Mouse (Mus musculus): ENCODE results near the gene Sap30. TPM values are rescaled to one million over a fixed set of nuclear protein-coding genes. Genes with fewer than 3 reads are reported as not detected.

Sap30 gene
- polyA plus RNA-seq, 1 experiment: 12.5 TPM

GRCm38 (mm10) chr8:57473751-57474150, 13.9 kb downstream of the Sap30 start:
- Histone ChIP-seq H3K27ac (ENCODE audit: insufficient read depth, low read length) (no peak overlapping the region), H3K27me3 (ENCODE audit: control insufficient read depth, insufficient read depth, low read length) (no peaks in the 10 kb centered on the region), H3K4me3 (replicated peaks; ENCODE audit: insufficient read depth, low read depth, low read length) (no peak overlapping the region), H3K4me1 (ENCODE audit: control insufficient read depth, insufficient read depth, low read length) (no peaks in the 10 kb centered on the region)
- no peak for DNase-seq
- WGBS: 64% methylated on average over 6 of the region's 6 CpGs
- TF ChIP-seq CTCF (IDR thresholded peaks at IDR 0.05; ENCODE audit: borderline replicate concordance, insufficient read depth, low read depth, low read length): no peak
- TF ChIP-seq POLR2A (IDR thresholded peaks at IDR 0.05; ENCODE audit: borderline replicate concordance, insufficient read depth, low read length): no peak

GRCm38 (mm10) chr8:57470863-57471262, 16.8 kb downstream of the Sap30 start:
- WGBS: 93% methylated on average over 5 of the region's 5 CpGs
- Histone ChIP-seq H3K27ac (ENCODE audit: insufficient read depth, low read length) (no peak overlapping the region), H3K27me3 (ENCODE audit: control insufficient read depth, insufficient read depth, low read length) (no peaks in the 10 kb centered on the region), H3K4me1 (ENCODE audit: control insufficient read depth, insufficient read depth, low read length) (no peaks in the 10 kb centered on the region), H3K4me3 (replicated peaks; ENCODE audit: insufficient read depth, low read depth, low read length) (no peak overlapping the region)
- TF ChIP-seq CTCF (IDR thresholded peaks at IDR 0.05; ENCODE audit: borderline replicate concordance, insufficient read depth, low read depth, low read length) (no peak), POLR2A (IDR thresholded peaks at IDR 0.05; ENCODE audit: borderline replicate concordance, insufficient read depth, low read length) (no peak)
- DNase-seq: no peak

GRCm38 (mm10) chr8:57468624-57469023, 19.0 kb downstream of the Sap30 start:
- WGBS: 24% methylated on average over 5 of the region's 5 CpGs
- H3K4me3 ChIP-seq (replicated peaks; ENCODE audit: insufficient read depth, low read depth, low read length): no peak overlapping the region
- H3K4me1 ChIP-seq (ENCODE audit: control insufficient read depth, insufficient read depth, low read length): no peaks in the 10 kb centered on the region
- H3K27me3 ChIP-seq (ENCODE audit: control insufficient read depth, insufficient read depth, low read length): no peaks in the 10 kb centered on the region
- no peak for TF ChIP-seq POLR2A (IDR thresholded peaks at IDR 0.05; ENCODE audit: borderline replicate concordance, insufficient read depth, low read length)
- TF ChIP-seq CTCF (IDR thresholded peaks at IDR 0.05; ENCODE audit: borderline replicate concordance, insufficient read depth, low read depth, low read length): no peak
- peak in 1 of 2 experiments; percentile 22 for DNase-seq
- H3K27ac ChIP-seq (ENCODE audit: insufficient read depth, low read length): no peak overlapping the region

- TF ChIP-seq POLR2A (IDR thresholded peaks at IDR 0.05; ENCODE audit: borderline replicate concordance, insufficient read depth, low read length) (no peak), CTCF (IDR thresholded peaks at IDR 0.05; ENCODE audit: borderline replicate concordance, insufficient read depth, low read depth, low read length) (no peak)
- no peak for DNase-seq
- no peaks in the 10 kb centered on the region for H3K27me3 ChIP-seq (ENCODE audit: control insufficient read depth, insufficient read depth, low read length)
- WGBS: 88% methylated on average over 3 of the region's 3 CpGs
- no peaks in the 10 kb centered on the region for H3K4me1 ChIP-seq (ENCODE audit: control insufficient read depth, insufficient read depth, low read length)
- no peak overlapping the region for H3K27ac ChIP-seq (ENCODE audit: insufficient read depth, low read length)
- no peak overlapping the region for H3K4me3 ChIP-seq (replicated peaks; ENCODE audit: insufficient read depth, low read depth, low read length)
Observed at GRCm38 (mm10) chr8:57463757-57464156, 23.9 kb downstream of the Sap30 start.

GRCm38 (mm10) chr8:57462839-57463238, 24.8 kb downstream of the Sap30 start:
- TF ChIP-seq POLR2A (IDR thresholded peaks at IDR 0.05; ENCODE audit: borderline replicate concordance, insufficient read depth, low read length): no peak
- no peak for TF ChIP-seq CTCF (IDR thresholded peaks at IDR 0.05; ENCODE audit: borderline replicate concordance, insufficient read depth, low read depth, low read length)
- DNase-seq: no peak
- WGBS: 61% methylated on average over 1 of the region's 1 CpGs
- Histone ChIP-seq H3K27me3 (ENCODE audit: control insufficient read depth, insufficient read depth, low read length) (no peaks in the 10 kb centered on the region), H3K4me3 (replicated peaks; ENCODE audit: insufficient read depth, low read depth, low read length) (no peak overlapping the region), H3K4me1 (ENCODE audit: control insufficient read depth, insufficient read depth, low read length) (no peaks in the 10 kb centered on the region), H3K27ac (ENCODE audit: insufficient read depth, low read length) (no peak overlapping the region)

GRCm38 (mm10) chr8:57457942-57458341, 29.7 kb downstream of the Sap30 start:
- Histone ChIP-seq H3K27me3 (ENCODE audit: control insufficient read depth, insufficient read depth, low read length) (no peaks in the 10 kb centered on the region), H3K4me1 (ENCODE audit: control insufficient read depth, insufficient read depth, low read length) (no peaks in the 10 kb centered on the region), H3K4me3 (replicated peaks; ENCODE audit: insufficient read depth, low read depth, low read length) (no peak overlapping the region), H3K27ac (ENCODE audit: insufficient read depth, low read length) (no peak overlapping the region)
- no peak for TF ChIP-seq POLR2A (IDR thresholded peaks at IDR 0.05; ENCODE audit: borderline replicate concordance, insufficient read depth, low read length)
- no peak for TF ChIP-seq CTCF (IDR thresholded peaks at IDR 0.05; ENCODE audit: borderline replicate concordance, insufficient read depth, low read depth, low read length)
- 85% methylated on average over 3 of the region's 3 CpGs for WGBS
- DNase-seq: no peak

GRCm38 (mm10) chr8:57457152-57457551, 30.5 kb downstream of the Sap30 start:
- H3K4me3 ChIP-seq (replicated peaks; ENCODE audit: insufficient read depth, low read depth, low read length): no peak overlapping the region
- 74% methylated on average over 6 of the region's 6 CpGs for WGBS
- H3K27me3 ChIP-seq (ENCODE audit: control insufficient read depth, insufficient read depth, low read length): no peaks in the 10 kb centered on the region
- no peaks in the 10 kb centered on the region for H3K4me1 ChIP-seq (ENCODE audit: control insufficient read depth, insufficient read depth, low read length)
- TF ChIP-seq POLR2A (IDR thresholded peaks at IDR 0.05; ENCODE audit: borderline replicate concordance, insufficient read depth, low read length): no peak
- no peak for TF ChIP-seq CTCF (IDR thresholded peaks at IDR 0.05; ENCODE audit: borderline replicate concordance, insufficient read depth, low read depth, low read length)
- H3K27ac ChIP-seq (ENCODE audit: insufficient read depth, low read length): no peak overlapping the region
- peak in 1 of 2 experiments; percentile 16 for DNase-seq

- WGBS: 75% methylated on average over 3 of the region's 3 CpGs
Observed at GRCm38 (mm10) chr8:57455765-57456164, 31.9 kb downstream of the Sap30 start, which contains the start of gene Scrg1. TSS of gene Scrg1 (plus strand) at chr8:57455923.

More at GRCm38 (mm10) chr8:57455765-57456164, 31.9 kb downstream of the Sap30 start, which contains the start of gene Scrg1:
- H3K27me3 ChIP-seq (ENCODE audit: control insufficient read depth, insufficient read depth, low read length): no peaks in the 10 kb centered on the region
- DNase-seq: peak in 1 of 2 experiments; percentile 17
- H3K4me1 ChIP-seq (ENCODE audit: control insufficient read depth, insufficient read depth, low read length): no peaks in the 10 kb centered on the region
- TF ChIP-seq POLR2A (IDR thresholded peaks at IDR 0.05; ENCODE audit: borderline replicate concordance, insufficient read depth, low read length): no peak
- no peak within 1 kb of the TSS for H3K27ac ChIP-seq (ENCODE audit: insufficient read depth, low read length)
- H3K4me3 ChIP-seq (replicated peaks; ENCODE audit: insufficient read depth, low read depth, low read length): peak within 1 kb of the TSS; percentile 29

All from cerebellum, adult 2 months (tissue).